Mouse (Mus musculus) kidney, adult 2 months (tissue): ENCODE results near the gene Katna1.

Experiments
- CTCF ChIP-seq: fragments of 200-500 bp; conservative IDR thresholded peaks from 2 replicates; pipeline ENCODE4 v1.5.1; 2011; ENCODE audit warnings: low read depth, mild to moderate bottlenecking, control low read depth, low read length, moderate library complexity, mixed read lengths; ENCODE audit not compliant: insufficient read depth, insufficient read length
- POLR2A ChIP-seq: fragments of 200-500 bp; IDR thresholded peaks from one replicate; pipeline ENCODE4 v1.6.1; 2011; ENCODE audit warnings: low read depth, low read length, control low read depth

DNA sequence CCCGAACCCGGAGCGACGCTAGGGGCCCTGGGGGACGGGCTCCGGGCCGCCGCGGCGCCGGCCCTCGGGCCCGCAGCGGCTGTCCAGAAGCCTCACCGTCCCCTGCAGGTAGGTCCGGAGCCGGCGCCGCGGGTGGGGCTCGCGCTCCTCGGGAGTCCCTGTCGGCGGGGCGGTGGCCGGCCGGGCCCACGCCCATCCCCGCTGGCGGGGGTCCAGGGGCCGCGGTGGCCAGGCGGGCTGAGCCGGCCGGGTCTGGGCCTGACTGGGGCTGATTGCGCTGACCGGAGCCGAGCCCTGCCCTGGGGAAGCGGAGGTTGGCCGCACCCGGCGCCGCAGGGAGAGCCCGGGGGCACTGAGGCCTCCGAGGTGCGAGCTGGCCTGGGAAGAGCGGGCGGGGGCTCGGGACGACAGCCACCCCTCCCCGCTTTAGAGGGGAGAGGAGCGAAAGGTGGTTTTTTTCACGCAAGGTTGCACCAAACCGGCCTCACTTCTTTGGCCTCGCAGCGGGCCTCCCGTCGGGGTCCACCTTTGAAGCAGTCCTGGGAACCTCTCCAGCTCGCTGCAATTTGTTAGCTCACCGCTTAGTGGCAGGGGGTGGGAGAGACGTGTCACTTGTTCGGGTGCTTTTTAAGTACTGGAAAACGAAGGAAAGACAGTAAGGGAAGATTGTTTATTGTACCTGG lies 44.3 kb upstream of the Katna1 start:
- 0 out of 2 replicates have a peak, but pooled peaks have one; percentile 28 for TF ChIP-seq CTCF
- TF ChIP-seq POLR2A = no peak
